Mouse (Mus musculus) layer of hippocampus, adult 2 months (tissue): ENCODE measurements around the gene Ttc21b. TPM values are rescaled to one million over a fixed set of nuclear protein-coding genes. Genes with fewer than 3 reads are reported as not detected.
"Not testable (repeated sequence)": the region's sequence is repeated elsewhere in the genome, so short reads cannot be mapped to it uniquely, and the experiment has no call there.

Source experiments
- DNase-seq, 2 experiments: peaks; one replicate each; pipeline ENCODE4 v3.0.0; 2022; ENCODE audit warnings: low spot score in 2 of 2
- H3K27ac ChIP-seq: fragments of 200-600 bp; 2 replicates; pipeline ENCODE4 v1.8.1; 2022
- H3K4me3 ChIP-seq: fragments of 200-600 bp; 2 replicates; pipeline ENCODE4 v1.8.1; 2022; ENCODE audit warnings: mild to moderate bottlenecking
- CTCF ChIP-seq: fragments of 200-600 bp; conservative IDR thresholded peaks from 2 replicates; pipeline ENCODE4 v1.8.1; 2022; ENCODE audit warnings: antibody characterized with exemption, mild to moderate bottlenecking, moderate library complexity
- long read RNA-seq, 2 experiments: library from polyadenylated mRNA; stranded (forward); transcript quantifications; one replicate each; pipeline ENCODE4 v2.0.0; 2021; ENCODE audit warnings: borderline mapping rate in 2 of 2
- total RNA-seq, 2 experiments: library from RNA; stranded (reverse); gene quantifications; 2 replicates each; pipeline ENCODE4 v1.2.3; 2021

Ttc21b gene
- 10 to 100 TPM; 10.8 to 13.0 TPM for total RNA-seq
- long read RNA-seq, experiment 1, full-length matches to known transcripts, result 2 of 3 reads
- long read RNA-seq, experiment 1, partial matches to known transcripts, result 0 of 3 reads
- long read RNA-seq, experiment 1, other reads (novel, unspliced or antisense), result 1 of 3 reads
- long read RNA-seq, experiment 2, full-length matches to known transcripts, result 4 of 5 reads
- long read RNA-seq, experiment 2, partial matches to known transcripts, result 1 of 5 reads
- long read RNA-seq, experiment 2, other reads (novel, unspliced or antisense), result 0 of 5 reads

- Histone ChIP-seq H3K27ac (peak within 1 kb of the TSS; percentile 92), H3K4me3 (peak within 1 kb of the TSS; percentile 83)
- DNase-seq, result peak; percentile 97
- TF ChIP-seq CTCF, result peak; percentile 89
Measured at GRCm38 (mm10) chr2:66256220-66257131, at the start of gene Ttc21b. Gene Ttc21b, minus strand, starts transcription at chr2:66256617.

GRCm38 (mm10) chr2:66272551-66272950, 16.1 kb upstream of the Ttc21b start:
- H3K27ac ChIP-seq, result no peak overlapping the region
- DNase-seq, result no peak
- H3K4me3 ChIP-seq, result no peak overlapping the region
- TF ChIP-seq CTCF, result no peak

GRCm38 (mm10) chr2:66244013-66244412, 12.4 kb downstream of the Ttc21b start:
- H3K27ac ChIP-seq, result no peak overlapping the region
- DNase-seq, result no peak
- TF ChIP-seq CTCF, result no peak
- H3K4me3 ChIP-seq, result no peak overlapping the region

DNA sequence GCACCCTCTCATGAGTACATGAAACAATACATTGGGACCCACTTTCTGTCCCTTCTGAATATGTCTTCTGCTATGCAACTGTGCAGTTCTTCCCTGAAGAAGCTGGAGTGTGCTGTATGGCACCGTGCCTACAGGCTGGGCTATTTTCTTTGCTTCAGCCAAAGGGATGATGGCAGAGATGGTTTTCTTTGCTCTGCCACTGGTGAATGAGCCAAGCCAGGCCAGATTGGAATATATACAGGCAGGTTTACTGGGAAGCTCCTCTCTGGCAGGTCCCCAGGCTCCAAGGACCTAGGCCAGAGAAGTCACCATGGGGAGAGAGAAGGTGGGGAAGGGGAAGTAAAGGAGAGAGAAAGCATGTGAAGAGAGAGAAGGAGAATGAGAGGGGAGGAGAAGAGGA, 16.1 kb downstream of the Ttc21b start:
- TF ChIP-seq CTCF, result no peak
- Histone ChIP-seq H3K4me3 (no peak overlapping the region), H3K27ac (no peak overlapping the region)
- DNase-seq, result no peak

- no peak for TF ChIP-seq CTCF
- DNase-seq, result no peak
- Histone ChIP-seq H3K4me3 (no peak overlapping the region), H3K27ac (no peak overlapping the region)
Measured at GRCm38 (mm10) chr2:66238886-66239285, 17.5 kb downstream of the Ttc21b start.

- no peak overlapping the region for H3K4me3 ChIP-seq
- no peak for TF ChIP-seq CTCF
- DNase-seq, result no peak
- H3K27ac ChIP-seq, result no peak overlapping the region
Measured at GRCm38 (mm10) chr2:66220954-66221353, 35.5 kb downstream of the Ttc21b start.

DNA sequence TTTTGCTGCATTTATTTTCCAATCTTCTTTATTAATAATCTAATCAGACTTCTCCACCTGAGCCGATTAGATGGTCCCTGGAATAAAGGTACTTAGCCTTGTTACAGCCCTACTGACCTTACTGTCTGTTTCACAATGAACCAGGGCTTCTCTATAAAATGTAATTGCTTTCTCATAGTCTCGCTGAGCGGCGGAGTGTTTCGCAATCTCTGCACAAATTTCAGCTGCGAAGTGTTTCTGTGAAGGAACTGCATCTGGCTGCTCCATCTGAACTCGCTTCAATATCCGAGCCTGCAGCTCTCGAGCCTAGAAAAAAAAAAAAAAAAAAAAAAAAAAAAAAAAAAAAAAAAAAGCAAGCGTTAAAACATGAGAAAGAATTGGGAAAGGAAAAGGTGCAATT, 46.5 kb downstream of the Ttc21b start:
- Histone ChIP-seq H3K4me3 (no peak overlapping the region), H3K27ac (peak overlapping the region; percentile 43; the same call in 1 of the 2 replicates)
- DNase-seq, result peak in 1 of 2 experiments; percentile 34
- TF ChIP-seq CTCF, result no peak

GRCm38 (mm10) chr2:66209353-66209752, 47.1 kb downstream of the Ttc21b start:
- Histone ChIP-seq H3K27ac (peak overlapping the region; percentile 43; the same call in 1 of the 2 replicates), H3K4me3 (no peak overlapping the region)
- no peak for DNase-seq
- no peak for TF ChIP-seq CTCF

- TF ChIP-seq CTCF, result no peak
- H3K4me3 ChIP-seq, result no peak overlapping the region
- no peak overlapping the region for H3K27ac ChIP-seq
- DNase-seq, result no peak
Measured at GRCm38 (mm10) chr2:66206796-66207195, 49.6 kb downstream of the Ttc21b start.

DNA sequence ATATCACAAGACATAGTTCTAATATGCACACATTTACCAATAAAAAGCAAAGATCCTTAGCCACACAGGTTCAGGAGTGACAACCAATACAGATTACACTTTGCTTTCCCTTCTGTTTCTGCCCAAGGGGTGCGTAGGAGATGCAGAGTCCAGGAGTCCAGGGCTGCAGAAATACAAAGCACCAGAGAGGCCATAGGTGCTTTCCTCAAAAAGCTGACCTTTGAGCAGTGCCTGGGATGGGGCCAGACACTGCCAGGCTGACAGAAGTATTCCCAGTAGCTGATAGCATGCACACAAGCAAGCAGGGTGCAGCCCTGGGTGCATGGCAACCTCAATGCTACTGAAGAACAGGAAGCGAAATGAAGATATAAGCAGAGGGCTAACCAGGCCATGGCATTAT, 52.2 kb downstream of the Ttc21b start:
- no peak for DNase-seq
- Histone ChIP-seq H3K4me3 (no peak overlapping the region), H3K27ac (no peak overlapping the region)
- no peak for TF ChIP-seq CTCF

DNA sequence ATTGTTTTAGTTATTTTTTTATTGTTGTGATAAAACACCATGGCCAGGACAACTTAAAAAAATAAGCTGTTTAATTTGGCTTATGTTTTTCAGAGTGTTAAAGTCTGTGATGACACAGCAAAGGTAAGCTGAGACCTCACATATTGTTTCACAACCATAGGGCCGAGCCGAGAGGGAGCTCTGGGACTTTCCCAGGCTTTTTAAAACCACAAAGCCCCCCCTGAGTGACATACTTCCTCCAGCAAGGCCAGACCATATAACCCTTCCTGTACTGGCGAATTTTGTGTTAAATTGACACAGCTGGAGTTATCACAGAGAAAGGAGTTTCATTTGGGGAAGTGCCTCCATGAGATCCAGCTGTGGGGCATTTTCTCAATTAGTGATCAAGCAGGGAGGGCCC, 56.2 kb downstream of the Ttc21b start:
- TF ChIP-seq CTCF, result no peak
- H3K4me3 ChIP-seq, result no peak overlapping the region
- no peak overlapping the region for H3K27ac ChIP-seq
- no peak for DNase-seq

GRCm38 (mm10) chr2:66191691-66192100, 64.7 kb downstream of the Ttc21b start:
- no peak for TF ChIP-seq CTCF
- Histone ChIP-seq H3K27ac (peak overlapping the region; percentile 63), H3K4me3 (no peak overlapping the region)
- DNase-seq, result no peak

DNA sequence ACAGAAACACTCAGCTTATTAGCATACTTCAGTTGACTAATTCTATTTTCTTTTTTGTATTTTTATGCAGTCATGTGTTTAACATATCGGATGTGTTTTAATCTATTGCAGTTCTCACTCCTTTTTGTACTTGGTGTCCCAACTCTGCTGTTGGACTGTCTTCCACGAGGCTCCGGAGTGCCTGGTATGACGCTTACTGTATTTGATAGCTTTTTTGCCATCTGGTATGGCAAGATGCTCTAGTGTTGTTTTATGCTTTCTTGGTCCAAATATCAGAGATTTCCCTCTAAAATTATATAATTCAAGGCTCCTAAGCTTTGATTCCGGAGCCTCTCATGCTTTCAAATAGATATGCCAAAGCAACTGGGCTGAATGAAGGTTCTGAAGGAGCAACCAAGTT, 66.3 kb downstream of the Ttc21b start:
- DNase-seq, result peak; percentile 42 to 77
- H3K4me3 ChIP-seq, result no peak overlapping the region
- no peak for TF ChIP-seq CTCF
- peak overlapping the region; percentile 63; the same call in 1 of the 2 replicates for H3K27ac ChIP-seq

DNA sequence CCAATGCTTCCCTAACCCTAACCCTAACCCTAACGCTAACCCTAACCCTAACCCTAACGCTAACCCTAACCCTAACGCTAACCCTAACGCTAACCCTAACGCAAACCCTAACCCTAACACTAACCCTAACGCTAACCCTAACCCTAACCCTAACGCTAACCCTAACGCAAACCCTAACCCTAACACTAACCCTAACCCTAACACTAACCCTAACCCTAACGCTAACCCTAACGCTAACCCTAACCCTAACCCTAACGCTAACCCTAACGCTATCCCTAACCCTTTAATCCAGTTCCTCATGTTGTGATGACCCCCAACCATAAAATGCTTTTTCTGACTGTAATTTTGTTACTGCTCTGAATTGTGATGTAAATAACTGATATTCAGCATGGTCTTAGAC, 67.2 kb downstream of the Ttc21b start:
- not testable (repeated sequence) for H3K27ac ChIP-seq, H3K4me3 ChIP-seq, DNase-seq
